Comparison of ENCODE assay signal across 26 mouse cellular contexts in genomic region chr16:76386496-76386895, GRCm38 (mm10). TPM values are rescaled to one million over a fixed set of nuclear protein-coding genes. Genes with fewer than 3 reads are reported as not detected.
DNase-seq lines count a peak whose midpoint lies in the region; ATAC-seq and TF ChIP-seq lines count a peak whose summit lies in the region.
"Had no signal": no experiment of that assay in that cellular context is flagged by ENCODE, and none has a peak within 500 bp of the region (broad histone marks: within the 10 kb centered on the region; RNA-seq: fewer than 3 reads in every experiment).

No protein-coding gene starts in this region.

- H3K4me3 ChIP-seq in kidney, embryonic 16.5 days (ENCODE audit: low read length) = no peak overlapping the region
- no peak overlapping the region for H3K4me3 ChIP-seq in midbrain, embryonic 11.5 days (ENCODE audit: low read depth, low read length)
- no peak overlapping the region for H3K4me3 ChIP-seq in midbrain, postnatal 0 days (ENCODE audit: low read depth, low read length)
- H3K4me3 ChIP-seq in midbrain, embryonic 12.5 days = no peak overlapping the region
- no peak overlapping the region for H3K4me3 ChIP-seq in midbrain, embryonic 14.5 days (replicated peaks; ENCODE audit: low read depth, low read length)
- H3K4me3 ChIP-seq: embryonic facial prominence, embryonic 12.5 days; embryonic facial prominence, embryonic 15.5 days; forebrain, embryonic 12.5 days; forebrain, embryonic 15.5 days; heart, adult 2 months; hindbrain, embryonic 10.5 days; hindbrain, embryonic 13.5 days had no signal

- H3K9ac ChIP-seq in kidney, embryonic 16.5 days (replicated peaks; ENCODE audit: low read length) = no peak overlapping the region
- no peak overlapping the region for H3K9ac ChIP-seq in midbrain, embryonic 11.5 days (ENCODE audit: low read length)
- H3K9ac ChIP-seq in midbrain, postnatal 0 days (replicated peaks; ENCODE audit: low read length, poor library complexity, severe bottlenecking) = no peak overlapping the region
- no peak overlapping the region for H3K9ac ChIP-seq in midbrain, embryonic 12.5 days (replicated peaks)
- no peak overlapping the region for H3K9ac ChIP-seq in midbrain, embryonic 14.5 days (replicated peaks; ENCODE audit: low read length)
- H3K9ac ChIP-seq: embryonic facial prominence, embryonic 12.5 days; embryonic facial prominence, embryonic 15.5 days; forebrain, embryonic 12.5 days; forebrain, embryonic 15.5 days; hindbrain, embryonic 13.5 days had no signal

- 68% methylated on average over 5 of the region's 5 CpGs for WGBS in kidney, embryonic 16.5 days
- 21% methylated on average over 5 of the region's 5 CpGs for WGBS in midbrain, embryonic 11.5 days
- 20% methylated on average over 5 of the region's 5 CpGs for WGBS in midbrain, postnatal 0 days
- WGBS in midbrain, embryonic 12.5 days = 23% methylated on average over 5 of the region's 5 CpGs
- WGBS in midbrain, embryonic 14.5 days = 15% methylated on average over 5 of the region's 5 CpGs

- H3K4me1 ChIP-seq in kidney, embryonic 16.5 days (ENCODE audit: insufficient read depth, low read length) = no peaks in the 10 kb centered on the region
- no peaks in the 10 kb centered on the region for H3K4me1 ChIP-seq in midbrain, embryonic 11.5 days (ENCODE audit: control insufficient read depth, insufficient read depth, low read length)
- no peaks in the 10 kb centered on the region for H3K4me1 ChIP-seq in midbrain, postnatal 0 days (ENCODE audit: insufficient read depth, low read length)
- peaks cover 4% of the 10 kb centered on the region for H3K4me1 ChIP-seq in midbrain, embryonic 12.5 days
- no peaks in the 10 kb centered on the region; the same call in 1 of the 2 replicates for H3K4me1 ChIP-seq in midbrain, embryonic 14.5 days (ENCODE audit: control insufficient read depth, insufficient read depth, low read length)
- H3K4me1 ChIP-seq: embryonic facial prominence, embryonic 12.5 days; embryonic facial prominence, embryonic 15.5 days; forebrain, embryonic 12.5 days; forebrain, embryonic 15.5 days; hindbrain, embryonic 13.5 days had no signal

- no peaks in the 10 kb centered on the region for H3K36me3 ChIP-seq in kidney, embryonic 16.5 days (ENCODE audit: insufficient read depth, low read length)
- H3K36me3 ChIP-seq in midbrain, embryonic 11.5 days (ENCODE audit: control insufficient read depth, insufficient read depth, low read length) = no peaks in the 10 kb centered on the region
- no peaks in the 10 kb centered on the region for H3K36me3 ChIP-seq in midbrain, postnatal 0 days (ENCODE audit: insufficient read depth, low read length)
- no peaks in the 10 kb centered on the region for H3K36me3 ChIP-seq in midbrain, embryonic 12.5 days
- no peaks in the 10 kb centered on the region for H3K36me3 ChIP-seq in midbrain, embryonic 14.5 days (ENCODE audit: control insufficient read depth, insufficient read depth, low read length)
- H3K36me3 ChIP-seq: embryonic facial prominence, embryonic 12.5 days; embryonic facial prominence, embryonic 15.5 days; forebrain, embryonic 12.5 days; forebrain, embryonic 15.5 days; hindbrain, embryonic 10.5 days; hindbrain, embryonic 13.5 days had no signal

- no peak for DNase-seq in kidney, adult 11 months
- DNase-seq in midbrain, embryonic 11.5 days (ENCODE audit: low spot score, missing footprints) = no peak
- no peak for DNase-seq in midbrain, postnatal 0 days (ENCODE audit: low spot score)
- DNase-seq in midbrain, embryonic 14.5 days = peak; percentile 53
- no peak for DNase-seq in embryo, embryonic 10.5 days (ENCODE audit: low spot score)
- DNase-seq in B cell, adult 2 months = no peak
- DNase-seq: adrenal gland, adult 8-10 months; adrenal gland, postnatal 25 days; cerebellum, adult 18-20 months; cerebellum, adult 9-10 months; cerebellum, postnatal 14 days; gastrocnemius, postnatal 10 days; gastrocnemius, postnatal 36 days; heart, adult 2 months; heart, postnatal 36 days had no signal

- peak; percentile 59; the same call in 1 of the 2 replicates for ATAC-seq in kidney, embryonic 16.5 days (ENCODE audit: low FRiP score, low TSS enrichment)
- ATAC-seq in midbrain, embryonic 11.5 days (ENCODE audit: low FRiP score) = peak; percentile 86
- ATAC-seq in midbrain, postnatal 0 days (ENCODE audit: low FRiP score) = no peak
- ATAC-seq in midbrain, embryonic 12.5 days (ENCODE audit: low FRiP score, low read depth) = peak; percentile 87
- ATAC-seq in midbrain, embryonic 14.5 days (ENCODE audit: low FRiP score, low TSS enrichment) = peak; percentile 58; the same call in 1 of the 2 replicates
- ATAC-seq: activated CD4-positive, CD25-positive, alpha-beta regulatory T cell, adult 4 months; forebrain, embryonic 15.5 days; hindbrain, embryonic 16.5 days had no signal

- H3K9me3 ChIP-seq in kidney, embryonic 16.5 days (ENCODE audit: low read length) = no peaks in the 10 kb centered on the region
- no peaks in the 10 kb centered on the region for H3K9me3 ChIP-seq in midbrain, embryonic 11.5 days (ENCODE audit: control insufficient read depth, low read length)
- no peaks in the 10 kb centered on the region for H3K9me3 ChIP-seq in midbrain, postnatal 0 days (ENCODE audit: low read length)
- no peaks in the 10 kb centered on the region for H3K9me3 ChIP-seq in midbrain, embryonic 12.5 days
- H3K9me3 ChIP-seq in midbrain, embryonic 14.5 days (ENCODE audit: control insufficient read depth, low read length) = no peaks in the 10 kb centered on the region
- H3K9me3 ChIP-seq: embryonic facial prominence, embryonic 12.5 days; embryonic facial prominence, embryonic 15.5 days; forebrain, embryonic 12.5 days; forebrain, embryonic 15.5 days; hindbrain, embryonic 10.5 days; hindbrain, embryonic 13.5 days had no signal

- TF ChIP-seq CTCF in midbrain, postnatal 0 days (IDR thresholded peaks at IDR 0.05) = no peak

- H3K4me2 ChIP-seq in kidney, embryonic 16.5 days (replicated peaks; ENCODE audit: low read depth, low read length) = no peak overlapping the region
- no peak overlapping the region for H3K4me2 ChIP-seq in midbrain, embryonic 11.5 days
- H3K4me2 ChIP-seq in midbrain, postnatal 0 days (ENCODE audit: low read depth, low read length, poor library complexity, severe bottlenecking) = no peak overlapping the region
- no peak overlapping the region for H3K4me2 ChIP-seq in midbrain, embryonic 12.5 days (replicated peaks)
- no peak overlapping the region for H3K4me2 ChIP-seq in midbrain, embryonic 14.5 days (ENCODE audit: low read length)
- H3K4me2 ChIP-seq: embryonic facial prominence, embryonic 12.5 days; embryonic facial prominence, embryonic 15.5 days; forebrain, embryonic 12.5 days; forebrain, embryonic 15.5 days; heart, embryonic 11.5 days; hindbrain, embryonic 13.5 days had no signal

- no peak overlapping the region for H3K27ac ChIP-seq in kidney, embryonic 16.5 days (ENCODE audit: low read length)
- H3K27ac ChIP-seq in midbrain, embryonic 11.5 days (ENCODE audit: low read depth, low read length) = no peak overlapping the region
- no peak overlapping the region for H3K27ac ChIP-seq in midbrain, postnatal 0 days (ENCODE audit: low read depth, low read length)
- H3K27ac ChIP-seq in midbrain, embryonic 12.5 days (replicated peaks) = no peak overlapping the region
- no peak overlapping the region for H3K27ac ChIP-seq in midbrain, embryonic 14.5 days (replicated peaks; ENCODE audit: low read depth, low read length)
- H3K27ac ChIP-seq: embryonic facial prominence, embryonic 12.5 days; embryonic facial prominence, embryonic 15.5 days; forebrain, embryonic 12.5 days; forebrain, embryonic 15.5 days; heart, adult 2 months; hindbrain, embryonic 10.5 days; hindbrain, embryonic 13.5 days had no signal

- no peaks in the 10 kb centered on the region for H3K27me3 ChIP-seq in kidney, embryonic 16.5 days (ENCODE audit: insufficient read depth, low read length)
- no peaks in the 10 kb centered on the region for H3K27me3 ChIP-seq in midbrain, embryonic 11.5 days (ENCODE audit: control insufficient read depth, insufficient read depth, low read length)
- H3K27me3 ChIP-seq in midbrain, postnatal 0 days (ENCODE audit: insufficient read depth, low read length) = no peaks in the 10 kb centered on the region
- H3K27me3 ChIP-seq in midbrain, embryonic 12.5 days = no peaks in the 10 kb centered on the region
- no peaks in the 10 kb centered on the region for H3K27me3 ChIP-seq in midbrain, embryonic 14.5 days (ENCODE audit: control insufficient read depth, insufficient read depth, low read length)
- H3K27me3 ChIP-seq: embryonic facial prominence, embryonic 12.5 days; embryonic facial prominence, embryonic 15.5 days; hindbrain, embryonic 13.5 days had no signal

RNA-seq across cellular contexts. Expression of gene Nrip1, which starts 12.9 kb away (rescaled TPM):
- polyA plus RNA-seq in kidney, embryonic 16.5 days (2015; fragmentation: Nextera tagmentation; extraction: Ambion mirVana) = 49.3 and 57.6 TPM in 2 replicates
- polyA plus RNA-seq in midbrain, embryonic 11.5 days (2014; fragmentation: Nextera tagmentation; extraction: Ambion mirVana) = 20.7 and 24.3 TPM in 2 replicates
- total RNA-seq in midbrain, postnatal 0 days (2014; rRNA removed) = 33.7 and 55.8 TPM in 2 replicates
- polyA plus RNA-seq in midbrain, postnatal 0 days (2015; fragmentation: Nextera tagmentation; extraction: Ambion mirVana) = 27.2 and 29.5 TPM in 2 replicates
- 28.7 and 30.0 TPM in 2 replicates for polyA plus RNA-seq in midbrain, embryonic 12.5 days (2016; fragmentation: Nextera tagmentation; extraction: Ambion mirVana)
- 28.9 and 34.7 TPM in 2 replicates for polyA plus RNA-seq in midbrain, embryonic 14.5 days (2014; fragmentation: Nextera tagmentation; extraction: Ambion mirVana)
